Mouse (Mus musculus) bone marrow macrophage, adult 2 months (primary cell): ENCODE data around the gene Herc2.

Experiments used
- CTCF ChIP-seq: IDR thresholded peaks from 2 replicates; pipeline ENCODE4 v1.5.1; 2012; ENCODE audit warnings: low read depth, mild to moderate bottlenecking, low read length, moderate library complexity
- POLR2A ChIP-seq: IDR thresholded peaks from 2 replicates; pipeline ENCODE4 v1.6.1; 2012; ENCODE audit warnings: mild to moderate bottlenecking, low read depth, low read length, borderline replicate concordance

GRCm38 (mm10) chr7:56055338-56055737, 5.3 kb downstream of the Herc2 start:
- TF ChIP-seq CTCF (no peak), POLR2A (no peak)
